Mouse (Mus musculus) fat pad, adult 2 months (tissue): ENCODE measurements at regions not wholly inside any gene's neighbourhood (a gene's known extent, or its start where the extent isn't known, plus 50 kb on each side); places are given as distances from the start of the nearest gene placed in this dataset.

Source experiments
- DNase-seq: peaks from one replicate; pipeline ENCODE4 v3.0.0-alpha.2; 2011; ENCODE audit warnings: low read depth, low spot score; ENCODE audit errors: extremely low read depth

GRCm38 (mm10) chr3:147428837-147429236 is 576.7 kb downstream of the Ttll7 start:
- no peak for DNase-seq

GRCm38 (mm10) chr3:147442925-147443690 is 590.9 kb downstream of the Ttll7 start:
- DNase-seq, result no peak

- no peak for DNase-seq
Observed at GRCm38 (mm10) chr3:147443691-147443960, 591.5 kb downstream of the Ttll7 start.

- DNase-seq, result no peak
Observed at GRCm38 (mm10) chr3:147444005-147444763, 592.0 kb downstream of the Ttll7 start.

- DNase-seq, result no peak
Observed at GRCm38 (mm10) chr3:147445066-147445844, 593.1 kb downstream of the Ttll7 start.

- DNase-seq, result no peak
Observed at GRCm38 (mm10) chr3:147445884-147446283, 593.7 kb downstream of the Ttll7 start.

- DNase-seq, result no peak
Observed at GRCm38 (mm10) chr3:147452176-147452575, 600.0 kb downstream of the Ttll7 start.

- no peak for DNase-seq
Observed at GRCm38 (mm10) chr3:147455383-147455782, 603.2 kb downstream of the Ttll7 start.

DNA sequence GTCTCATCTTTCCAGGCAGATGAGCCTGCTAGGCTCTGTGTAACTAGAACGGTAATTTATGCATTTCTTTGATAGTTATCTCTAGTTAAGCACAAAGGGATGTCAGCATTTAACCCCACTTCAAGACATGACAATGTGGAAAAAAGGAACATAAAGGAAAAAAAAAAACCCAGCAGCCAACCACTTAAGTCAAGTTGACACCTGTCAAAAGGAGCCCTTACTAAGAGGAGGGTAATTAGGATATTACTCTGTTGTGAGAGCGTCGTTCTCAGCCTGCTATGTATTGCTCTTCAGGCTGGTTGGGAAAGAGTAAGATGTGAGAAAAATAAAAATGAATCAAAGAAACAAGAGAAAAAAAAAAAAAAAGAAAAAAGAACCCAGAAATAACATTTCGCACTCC is 604.1 kb downstream of the Ttll7 start:
- no peak for DNase-seq

- DNase-seq, result no peak
Observed at GRCm38 (mm10) chr3:147458115-147458514, 605.9 kb downstream of the Ttll7 start.

DNA sequence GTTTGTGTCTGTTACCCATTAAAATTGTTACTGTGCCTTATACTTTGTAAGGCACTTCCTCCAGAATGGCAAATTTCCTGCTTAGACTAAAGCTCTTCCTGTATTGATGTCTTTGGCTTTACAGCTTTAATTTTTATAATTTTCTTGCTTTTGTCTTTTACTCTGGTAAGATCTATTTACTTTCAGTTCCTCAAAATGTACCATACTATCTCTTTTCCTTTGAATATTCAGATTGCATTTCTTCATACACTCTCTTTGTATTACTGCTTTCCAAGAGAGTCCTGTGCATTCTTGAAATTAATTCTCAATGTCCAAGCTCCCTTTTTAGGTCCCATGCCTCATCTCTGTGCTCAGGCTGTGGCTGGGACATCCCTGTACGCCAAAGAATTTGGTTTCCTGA is 627.7 kb downstream of the Ttll7 start:
- no peak for DNase-seq
